8 mouse cellular contexts compared by ENCODE assay signal in the genomic region with DNA sequence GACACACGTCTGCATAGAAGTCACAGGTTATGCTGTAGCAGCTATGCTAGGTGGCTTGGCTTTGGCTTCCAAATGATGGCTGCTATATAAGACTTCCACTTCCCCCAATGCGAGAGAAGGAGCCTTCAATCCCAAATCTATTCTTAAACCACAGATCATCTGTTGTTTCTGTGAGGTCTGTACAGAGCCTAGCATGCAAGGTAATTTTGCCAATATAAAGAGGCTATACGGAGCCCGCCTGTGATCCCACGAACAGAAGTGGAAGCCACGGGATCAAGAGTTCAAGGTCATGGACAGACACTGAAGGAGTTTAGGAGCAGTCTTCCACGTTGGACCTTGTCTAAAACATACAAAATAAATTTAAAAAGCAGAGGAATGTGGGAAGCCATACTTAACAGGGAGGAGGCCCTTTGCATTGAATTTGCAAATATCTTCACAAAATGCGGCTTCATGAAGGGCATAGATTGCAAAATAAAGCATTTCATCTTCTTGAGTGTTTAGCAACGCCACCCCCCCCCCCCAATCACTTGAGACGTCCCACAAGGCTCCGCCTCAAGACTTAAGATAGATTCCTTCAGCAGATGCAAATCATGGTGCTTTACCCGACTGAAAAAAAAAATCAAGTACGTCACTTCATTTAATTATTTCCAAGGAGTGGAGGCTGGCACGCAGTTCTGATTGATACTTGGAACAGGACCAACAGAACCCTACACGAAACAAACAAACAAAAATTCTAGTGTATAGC. TPM values are rescaled to one million over a fixed set of nuclear protein-coding genes. Genes with fewer than 3 reads are reported as not detected.
A peak's percentile ranks its signal among the peaks of the same experiment; 100 is the strongest.
DNase-seq lines count a peak whose midpoint lies in the region; ATAC-seq and TF ChIP-seq lines count a peak whose summit lies in the region.

No protein-coding gene starts in this region.

- H3K9me3 ChIP-seq in lung, embryonic 15.5 days = no peaks in the 10 kb centered on the region
- H3K9me3 ChIP-seq in embryonic facial prominence, embryonic 11.5 days (replicated peaks; ENCODE audit: control insufficient read depth, low read length) = no peaks in the 10 kb centered on the region
- H3K9me3 ChIP-seq in intestine, postnatal 0 days (ENCODE audit: control insufficient read depth) = no peaks in the 10 kb centered on the region

- no peak overlapping the region; the same call in 1 of the 2 replicates for H3K27ac ChIP-seq in lung, embryonic 15.5 days
- no peak overlapping the region for H3K27ac ChIP-seq in embryonic facial prominence, embryonic 11.5 days (replicated peaks; ENCODE audit: low read depth, low read length)
- H3K27ac ChIP-seq in intestine, postnatal 0 days (ENCODE audit: low read depth, low read length) = no peak overlapping the region; the same call in 1 of the 2 replicates
- H3K27ac ChIP-seq in olfactory bulb, adult 2 months (ENCODE audit: insufficient read depth, low read depth, low read length) = peak overlapping the region; percentile 95

- peak overlapping the region; percentile 100 for H3K4me3 ChIP-seq in lung, embryonic 15.5 days
- H3K4me3 ChIP-seq in embryonic facial prominence, embryonic 11.5 days (ENCODE audit: low read depth, low read length) = peak overlapping the region; percentile 98
- peak overlapping the region; percentile 90 for H3K4me3 ChIP-seq in intestine, postnatal 0 days (ENCODE audit: low read depth, low read length)
- H3K4me3 ChIP-seq in olfactory bulb, adult 2 months (ENCODE audit: insufficient read depth, low read depth, low read length) = peak overlapping the region; percentile 80

- TF ChIP-seq CTCF in intestine, postnatal 0 days (IDR thresholded peaks at IDR 0.05; ENCODE audit: low read depth) = no peak
- no peak for TF ChIP-seq CTCF in olfactory bulb, adult 2 months (IDR thresholded peaks at IDR 0.05; ENCODE audit: insufficient read depth, low read depth, low read length)

- no peak for DNase-seq in lung, postnatal 10 days
- no peak for DNase-seq in embryonic facial prominence, embryonic 11.5 days (ENCODE audit: low spot score)
- no peak for DNase-seq in frontal cortex, postnatal 25 days (ENCODE audit: low spot score in 2 of 2)
- no peak for DNase-seq in embryo, embryonic 11 days
- DNase-seq in embryo, embryonic 9.5 days (ENCODE audit: extremely low spot score) = no peak

- WGBS in lung, embryonic 15.5 days = 34% methylated on average over 15 of the region's 15 CpGs
- WGBS in embryonic facial prominence, embryonic 11.5 days = 33% methylated on average over 15 of the region's 15 CpGs
- whole genome bisulfite sequencing in intestine, postnatal 0 days = 52% methylated on average over 15 of the region's 15 CpGs
- WGBS in olfactory bulb, adult 2 months = 20% methylated on average over 15 of the region's 15 CpGs

- ATAC-seq in lung, embryonic 15.5 days (ENCODE audit: borderline replicate concordance, extremely low read depth, low FRiP score, low TSS enrichment) = no peak
- ATAC-seq in embryonic facial prominence, embryonic 11.5 days (replicated peaks; ENCODE audit: insufficient number of reproducible peaks, low FRiP score, low TSS enrichment, low read depth) = peak; percentile 12; the same call in 1 of the 2 replicates
- no peak for ATAC-seq in intestine, postnatal 0 days

- H3K4me2 ChIP-seq in lung, embryonic 15.5 days = peak overlapping the region; percentile 78
- H3K4me2 ChIP-seq in embryonic facial prominence, embryonic 11.5 days (ENCODE audit: low read depth, low read length) = peak overlapping the region; percentile 87
- peak overlapping the region; percentile 82 for H3K4me2 ChIP-seq in intestine, postnatal 0 days (replicated peaks; ENCODE audit: low read depth)

- H3K4me1 ChIP-seq in lung, embryonic 15.5 days = peaks cover 31% of the 10 kb centered on the region
- peaks cover 3% of the 10 kb centered on the region; the same call in 1 of the 2 replicates for H3K4me1 ChIP-seq in embryonic facial prominence, embryonic 11.5 days (ENCODE audit: control insufficient read depth, insufficient read depth, low read length)
- 0 out of 2 replicates have a peak, but pooled peaks cover 3% of the 10 kb centered on the region for H3K4me1 ChIP-seq in intestine, postnatal 0 days (replicated peaks; ENCODE audit: control insufficient read depth, insufficient read depth, low read length)
- H3K4me1 ChIP-seq in olfactory bulb, adult 2 months (ENCODE audit: control insufficient read depth, insufficient read depth, low read length) = peaks cover 5% of the 10 kb centered on the region

- H3K27me3 ChIP-seq in lung, embryonic 15.5 days = no peaks in the 10 kb centered on the region
- H3K27me3 ChIP-seq in embryonic facial prominence, embryonic 11.5 days (ENCODE audit: control insufficient read depth, insufficient read depth, low read length) = no peaks in the 10 kb centered on the region
- H3K27me3 ChIP-seq in intestine, postnatal 0 days (replicated peaks; ENCODE audit: control insufficient read depth, insufficient read depth, low read length) = no peaks in the 10 kb centered on the region

- TF ChIP-seq POLR2A in olfactory bulb, adult 2 months (IDR thresholded peaks at IDR 0.05; ENCODE audit: insufficient read depth, low read depth, low read length) = no peak

- H3K36me3 ChIP-seq in lung, embryonic 15.5 days = no peaks in the 10 kb centered on the region
- H3K36me3 ChIP-seq in embryonic facial prominence, embryonic 11.5 days (replicated peaks; ENCODE audit: control insufficient read depth, insufficient read depth, low read depth, low read length) = no peaks in the 10 kb centered on the region
- no peaks in the 10 kb centered on the region for H3K36me3 ChIP-seq in intestine, postnatal 0 days (ENCODE audit: control insufficient read depth, insufficient read depth)

- H3K9ac ChIP-seq in lung, embryonic 15.5 days = peak overlapping the region; percentile 76
- peak overlapping the region; percentile 79 for H3K9ac ChIP-seq in embryonic facial prominence, embryonic 11.5 days (replicated peaks; ENCODE audit: low read length)
- H3K9ac ChIP-seq in intestine, postnatal 0 days (ENCODE audit: low read depth, low read length) = peak overlapping the region; percentile 97

RNA-seq across cellular contexts. Expression of a gene that starts 1.2 kb away (rescaled TPM):
- 31.3 and 37.3 TPM in 2 replicates for polyA plus RNA-seq in lung, embryonic 15.5 days (2015; fragmentation: Nextera tagmentation; extraction: Ambion mirVana)
- 34.4 and 37.4 TPM in 2 replicates for polyA plus RNA-seq in embryonic facial prominence, embryonic 11.5 days (2014; fragmentation: Nextera tagmentation; extraction: Ambion mirVana)
- polyA plus RNA-seq in intestine, postnatal 0 days (2015; fragmentation: Nextera tagmentation; extraction: Ambion mirVana) = 26.1 and 27.3 TPM in 2 replicates
- 113 and 352 TPM in 2 replicates for polyA plus RNA-seq in olfactory bulb, adult 2 months (2012; ENCODE audit: insufficient read depth, insufficient read length, low replicate concordance, missing spikeins)
